8 mouse cellular contexts compared by ENCODE assay signal in the genomic region with DNA sequence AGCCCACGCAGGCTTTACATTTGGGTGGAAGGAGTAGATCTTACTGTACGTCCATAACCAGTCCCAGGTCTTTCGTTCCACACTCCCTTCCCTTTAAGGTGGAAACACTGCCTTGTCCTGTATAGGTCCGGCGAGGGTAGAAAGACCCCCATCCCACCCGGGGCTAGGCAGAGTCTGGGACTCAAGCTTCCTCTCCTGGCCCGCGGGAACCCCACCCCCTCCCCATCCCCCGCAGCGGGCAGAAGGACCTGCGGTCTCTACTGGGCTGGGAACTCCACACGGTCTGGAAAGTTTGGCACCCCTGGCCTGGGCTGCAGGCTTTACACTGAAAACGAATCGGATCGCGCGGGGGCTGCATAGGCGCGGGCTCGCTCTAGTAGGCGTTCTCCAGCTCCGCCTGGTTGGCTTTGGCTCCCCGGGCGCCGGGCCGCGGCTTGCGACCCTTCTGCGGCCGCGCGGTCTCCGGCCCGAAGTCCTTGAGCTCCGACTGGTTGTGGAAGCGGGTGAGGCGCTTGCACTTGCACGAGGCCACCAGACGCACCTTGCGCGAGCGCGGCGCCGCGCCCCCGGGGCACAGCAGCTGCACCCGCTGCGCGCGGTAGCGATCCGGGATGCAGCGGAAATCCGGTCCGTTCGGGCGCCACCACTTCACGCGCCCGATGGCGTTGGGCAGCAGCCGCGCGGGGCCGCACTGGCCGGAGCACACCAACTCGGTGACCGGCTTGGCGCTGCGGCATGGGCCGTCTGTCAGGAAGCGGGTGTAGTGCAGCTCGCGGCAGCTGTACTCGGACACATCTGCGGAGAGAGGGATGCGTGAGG. TPM values are rescaled to one million over a fixed set of nuclear protein-coding genes. Genes with fewer than 3 reads are reported as not detected.
A peak's percentile ranks its signal among the peaks of the same experiment; 100 is the strongest.
DNase-seq lines count a peak whose midpoint lies in the region; ATAC-seq and TF ChIP-seq lines count a peak whose summit lies in the region.

No protein-coding gene starts in this region.

- under 1% methylated on average over 78 of the region's 78 CpGs for WGBS in lung, adult 2 months
- WGBS in heart, embryonic 12.5 days, result under 1% methylated on average over 77 of the region's 78 CpGs
- under 1% methylated on average over 78 of the region's 78 CpGs for WGBS in limb, embryonic 15.5 days
- under 1% methylated on average over 78 of the region's 78 CpGs for WGBS in neural tube, embryonic 15.5 days
- 2% methylated on average over 78 of the region's 78 CpGs for WGBS in thymus, adult 2 months

- no peaks in the 10 kb centered on the region for H3K36me3 ChIP-seq in heart, embryonic 12.5 days
- no peaks in the 10 kb centered on the region for H3K36me3 ChIP-seq in limb, embryonic 15.5 days
- no peaks in the 10 kb centered on the region for H3K36me3 ChIP-seq in neural tube, embryonic 15.5 days
- no peaks in the 10 kb centered on the region for H3K36me3 ChIP-seq in thymus, adult 2 months (ENCODE audit: control insufficient read depth, insufficient read depth, low read length)

- peak; percentile 15; the same call in 1 of the 2 replicates for ATAC-seq in heart, embryonic 12.5 days (ENCODE audit: insufficient number of reproducible peaks, low FRiP score)
- ATAC-seq in limb, embryonic 15.5 days (ENCODE audit: insufficient number of reproducible peaks, low FRiP score, low TSS enrichment, low read depth), result no peak
- peak; percentile 39; the same call in 1 of the 2 replicates for ATAC-seq in neural tube, embryonic 15.5 days (ENCODE audit: low FRiP score)

- peak overlapping the region; percentile 93 for H3K4me2 ChIP-seq in heart, embryonic 12.5 days
- H3K4me2 ChIP-seq in limb, embryonic 15.5 days, result peak overlapping the region; percentile 98
- H3K4me2 ChIP-seq in neural tube, embryonic 15.5 days, result peak overlapping the region; percentile 97

- no peaks in the 10 kb centered on the region for H3K9me3 ChIP-seq in heart, embryonic 12.5 days (replicated peaks)
- H3K9me3 ChIP-seq in limb, embryonic 15.5 days, result no peaks in the 10 kb centered on the region
- H3K9me3 ChIP-seq in neural tube, embryonic 15.5 days (replicated peaks), result no peaks in the 10 kb centered on the region

- H3K4me1 ChIP-seq in lung, adult 2 months (ENCODE audit: control insufficient read depth, insufficient read depth, low read length), result peaks cover 4% of the 10 kb centered on the region; the same call in 1 of the 2 replicates
- H3K4me1 ChIP-seq in brown adipose tissue, adult 24 weeks (ENCODE audit: control insufficient read depth, insufficient read depth, insufficient read length, low read length), result no peaks in the 10 kb centered on the region; the same call in 1 of the 2 replicates
- H3K4me1 ChIP-seq in heart, embryonic 12.5 days (replicated peaks), result peaks cover 51% of the 10 kb centered on the region
- H3K4me1 ChIP-seq in limb, embryonic 15.5 days, result peaks cover 29% of the 10 kb centered on the region
- peaks cover 38% of the 10 kb centered on the region for H3K4me1 ChIP-seq in neural tube, embryonic 15.5 days
- no peaks in the 10 kb centered on the region for H3K4me1 ChIP-seq in thymus, adult 2 months (replicated peaks; ENCODE audit: control insufficient read depth, insufficient read depth, low read length)

- TF ChIP-seq POLR2A in lung, adult 2 months (IDR thresholded peaks at IDR 0.05; ENCODE audit: borderline replicate concordance, extremely low read depth, low read depth, low read length), result no peak
- TF ChIP-seq POLR2A in thymus, adult 2 months (IDR thresholded peaks at IDR 0.05; ENCODE audit: control insufficient read depth, extremely low read depth, insufficient read depth, low read length, poor library complexity), result no peak

- TF ChIP-seq CTCF in lung, adult 2 months (IDR thresholded peaks at IDR 0.05; ENCODE audit: insufficient read depth, low read length), result no peak
- no peak for TF ChIP-seq CTCF in thymus, adult 2 months (IDR thresholded peaks at IDR 0.05; ENCODE audit: borderline replicate concordance, control insufficient read depth, extremely low read depth, insufficient read depth, low read length, poor library complexity)

- H3K27me3 ChIP-seq in heart, embryonic 12.5 days (replicated peaks), result peaks cover 79% of the 10 kb centered on the region
- H3K27me3 ChIP-seq in limb, embryonic 15.5 days, result peaks cover 69% of the 10 kb centered on the region
- H3K27me3 ChIP-seq in neural tube, embryonic 15.5 days (replicated peaks), result peaks cover 83% of the 10 kb centered on the region
- H3K27me3 ChIP-seq in thymus, adult 2 months (ENCODE audit: control insufficient read depth, insufficient read depth, low read length), result no peaks in the 10 kb centered on the region; the same call in 1 of the 2 replicates

- H3K4me3 ChIP-seq in lung, adult 2 months (replicated peaks; ENCODE audit: extremely low read depth, low read depth, low read length), result peak overlapping the region; percentile 8
- peak overlapping the region; percentile 46 for H3K4me3 ChIP-seq in brown adipose tissue, adult 24 weeks (ENCODE audit: insufficient read depth, low read depth, low read length)
- peak overlapping the region; percentile 56 for H3K4me3 ChIP-seq in heart, embryonic 12.5 days
- peak overlapping the region; percentile 52 for H3K4me3 ChIP-seq in limb, embryonic 15.5 days
- H3K4me3 ChIP-seq in neural tube, embryonic 15.5 days (replicated peaks), result peak overlapping the region; percentile 60
- no peak overlapping the region for H3K4me3 ChIP-seq in thymus, adult 2 months (ENCODE audit: control insufficient read depth, insufficient read depth, low read length)

- peak overlapping the region; percentile 70 for H3K9ac ChIP-seq in heart, embryonic 12.5 days
- H3K9ac ChIP-seq in limb, embryonic 15.5 days, result peak overlapping the region; percentile 12; the same call in 1 of the 2 replicates
- H3K9ac ChIP-seq in neural tube, embryonic 15.5 days (replicated peaks), result peak overlapping the region; percentile 62

- DNase-seq in lung, adult 2 months, result no peak
- DNase-seq in lung, adult 18-20 months, result no peak
- no peak for DNase-seq in left cerebral cortex, adult 9 months (ENCODE audit: low spot score in 2 of 2)
- DNase-seq in thymus, adult 2 months, result no peak

- no peak overlapping the region for H3K27ac ChIP-seq in brown adipose tissue, adult 24 weeks (replicated peaks; ENCODE audit: low read depth, low read length)
- peak overlapping the region; percentile 29; the same call in 1 of the 2 replicates for H3K27ac ChIP-seq in heart, embryonic 12.5 days (ENCODE audit: poor library complexity, severe bottlenecking)
- H3K27ac ChIP-seq in limb, embryonic 15.5 days, result no peak overlapping the region
- no peak overlapping the region for H3K27ac ChIP-seq in neural tube, embryonic 15.5 days (replicated peaks)
- no peak overlapping the region for H3K27ac ChIP-seq in thymus, adult 2 months (ENCODE audit: control insufficient read depth, insufficient read depth, low read length)

RNA-seq across cellular contexts. Expression of gene Sost, which starts 3.1 kb away (rescaled TPM):
- polyA plus RNA-seq in lung, adult 2 months (2012; rRNA removed), result 2.0 and 2.2 TPM in 2 replicates
- not detected in 2 replicates for polyA plus RNA-seq in brown adipose tissue, adult 24 weeks (2012; ENCODE audit: insufficient read depth, insufficient read length, missing spikeins)
- 0.77 and 1.6 TPM in 2 replicates for polyA plus RNA-seq in heart, embryonic 12.5 days (2016; fragmentation: Nextera tagmentation; extraction: Ambion mirVana)
- polyA plus RNA-seq in limb, embryonic 15.5 days (2015; fragmentation: Nextera tagmentation; extraction: Ambion mirVana), result 0.16 and 0.50 TPM in 2 replicates
- 0.23 TPM in 1 of 2 replicates, not detected in the other for polyA plus RNA-seq in neural tube, embryonic 15.5 days (2015; fragmentation: Nextera tagmentation; extraction: Ambion mirVana)
- 3.1 and 5.0 TPM in 2 replicates for polyA plus RNA-seq in thymus, adult 2 months (2012; rRNA removed)

RNA-seq across cellular contexts. Expression of gene Cfap97d1, which starts 20.4 kb away (rescaled TPM):
- not detected in 2 replicates for polyA plus RNA-seq in lung, adult 2 months (2012; rRNA removed)
- polyA plus RNA-seq in brown adipose tissue, adult 24 weeks (2012; ENCODE audit: insufficient read depth, insufficient read length, missing spikeins), result not detected in 2 replicates
- not detected in 2 replicates for polyA plus RNA-seq in heart, embryonic 12.5 days (2016; fragmentation: Nextera tagmentation; extraction: Ambion mirVana)
- polyA plus RNA-seq in limb, embryonic 15.5 days (2015; fragmentation: Nextera tagmentation; extraction: Ambion mirVana), result not detected in 2 replicates
- polyA plus RNA-seq in neural tube, embryonic 15.5 days (2015; fragmentation: Nextera tagmentation; extraction: Ambion mirVana), result not detected in 2 replicates
- not detected in 2 replicates for polyA plus RNA-seq in thymus, adult 2 months (2012; rRNA removed)

RNA-seq across cellular contexts. Expression of gene Dusp3, which starts 23.1 kb away (rescaled TPM):
- 176 and 296 TPM in 2 replicates for polyA plus RNA-seq in lung, adult 2 months (2012; rRNA removed)
- polyA plus RNA-seq in brown adipose tissue, adult 24 weeks (2012; ENCODE audit: insufficient read depth, insufficient read length, missing spikeins), result 66.5 and 75.1 TPM in 2 replicates
- polyA plus RNA-seq in heart, embryonic 12.5 days (2016; fragmentation: Nextera tagmentation; extraction: Ambion mirVana), result 53.7 and 54.9 TPM in 2 replicates
- 26.9 and 37.0 TPM in 2 replicates for polyA plus RNA-seq in limb, embryonic 15.5 days (2015; fragmentation: Nextera tagmentation; extraction: Ambion mirVana)
- 26.4 and 28.9 TPM in 2 replicates for polyA plus RNA-seq in neural tube, embryonic 15.5 days (2015; fragmentation: Nextera tagmentation; extraction: Ambion mirVana)
- 12.3 and 19.7 TPM in 2 replicates for polyA plus RNA-seq in thymus, adult 2 months (2012; rRNA removed)

Comparison
In these comparisons a context has a peak if more than half of its experiments do, and no peak if none do; other contexts are left out.
1. H3K9ac ChIP-seq: peak in every context shown above with its lines; median percentile 70 in heart, embryonic 12.5 days; 62 in neural tube, embryonic 15.5 days; 12 in limb, embryonic 15.5 days.